Mouse (Mus musculus): ENCODE results near the gene Il2ra. TPM values are rescaled to one million over a fixed set of nuclear protein-coding genes. Genes with fewer than 3 reads are reported as not detected.

Gene Il2ra
- polyA plus RNA-seq, 1 experiment from 2014 or later = not detected

DNA sequence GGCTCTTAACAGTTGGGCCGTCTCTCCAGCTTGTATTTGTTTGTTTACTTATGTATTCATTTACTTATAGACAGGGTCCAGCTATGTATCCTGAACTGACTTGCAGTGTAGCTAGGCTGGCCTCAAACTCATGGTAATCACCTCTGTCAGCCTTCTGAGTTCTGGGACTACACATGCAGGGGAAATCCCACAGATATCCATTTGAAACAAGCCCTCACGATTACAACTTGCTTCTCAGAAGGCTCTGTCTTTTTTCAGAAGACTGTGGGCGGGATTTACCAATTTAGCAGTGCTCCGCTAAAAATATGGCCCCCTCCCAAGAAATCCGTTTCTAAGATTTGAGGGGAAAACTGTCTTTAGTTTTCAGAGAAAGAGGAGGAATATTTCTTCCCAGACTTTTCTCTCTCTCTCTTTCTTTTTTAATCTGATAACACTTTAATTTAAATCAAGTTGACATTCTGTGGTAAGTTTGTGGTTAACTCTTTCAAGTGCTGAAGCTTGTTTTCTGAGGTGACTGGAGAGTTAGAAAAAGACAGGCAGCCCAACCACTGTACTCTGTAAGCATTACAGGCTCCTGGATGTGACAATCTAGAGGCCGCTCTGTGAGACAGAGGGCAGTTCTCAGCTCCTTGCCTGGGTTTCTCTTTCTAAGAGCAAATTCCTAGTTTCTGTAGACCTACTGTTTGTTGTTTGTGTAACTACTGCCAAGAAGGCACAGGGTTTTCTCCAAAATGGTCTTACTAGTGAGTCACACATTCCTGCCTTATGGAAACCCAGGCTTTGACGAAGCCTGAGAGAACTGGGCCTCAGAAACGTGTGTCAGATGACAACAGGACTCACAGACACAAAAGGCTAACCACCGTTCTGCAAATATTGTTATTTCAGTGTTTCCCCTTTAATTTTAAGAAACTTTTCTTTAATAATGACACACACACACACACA, 12.7 kb downstream of the Il2ra start:
- Histone ChIP-seq H3K27ac (no peak overlapping the region), H3K4me3 (no peak overlapping the region)
- 50% methylated on average over 9 of the region's 9 CpGs for WGBS (ENCODE audit: insufficient replicate concordance)

DNA sequence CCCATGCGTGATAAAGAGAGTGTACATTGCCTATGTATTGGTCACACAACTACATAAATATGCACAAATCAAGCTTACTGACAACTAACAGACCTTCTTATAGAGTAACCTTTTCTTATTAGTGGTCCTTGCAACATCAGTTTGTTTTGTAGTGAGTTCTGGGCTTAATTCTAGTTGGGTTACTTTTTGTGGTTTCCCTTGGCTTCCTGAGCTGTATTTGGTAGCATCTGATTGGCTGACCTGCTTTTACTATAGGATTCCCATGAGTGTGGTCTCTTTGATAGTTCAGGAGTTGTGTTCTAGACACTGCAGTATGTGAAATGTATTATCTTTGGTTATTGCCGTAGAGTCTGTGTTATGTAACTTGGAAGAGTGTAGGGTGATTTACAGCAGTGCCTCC, 15.0 kb downstream of the Il2ra start:
- H3K27me3 ChIP-seq (replicated peaks) = no peaks in the 10 kb centered on the region
- ATAC-seq = no peak
- no peak overlapping the region for H3K4me2 ChIP-seq
- no peaks in the 10 kb centered on the region for H3K4me1 ChIP-seq
- H3K9ac ChIP-seq = no peak overlapping the region
- no peak overlapping the region for H3K27ac ChIP-seq
- 52% methylated on average over 2 of the region's 2 CpGs for WGBS (ENCODE audit: insufficient replicate concordance)
- no peaks in the 10 kb centered on the region for H3K9me3 ChIP-seq (replicated peaks)
- no peaks in the 10 kb centered on the region for H3K36me3 ChIP-seq
- no peak overlapping the region for H3K4me3 ChIP-seq

More for the DNA sequence above, 12.7 kb downstream of the Il2ra start:
- Histone ChIP-seq H3K27me3 (replicated peaks) (no peaks in the 10 kb centered on the region), H3K4me1 (no peaks in the 10 kb centered on the region), H3K9me3 (replicated peaks) (no peaks in the 10 kb centered on the region), H3K4me2 (no peak overlapping the region), H3K36me3 (no peaks in the 10 kb centered on the region), H3K9ac (no peak overlapping the region)
- ATAC-seq = no peak

DNA sequence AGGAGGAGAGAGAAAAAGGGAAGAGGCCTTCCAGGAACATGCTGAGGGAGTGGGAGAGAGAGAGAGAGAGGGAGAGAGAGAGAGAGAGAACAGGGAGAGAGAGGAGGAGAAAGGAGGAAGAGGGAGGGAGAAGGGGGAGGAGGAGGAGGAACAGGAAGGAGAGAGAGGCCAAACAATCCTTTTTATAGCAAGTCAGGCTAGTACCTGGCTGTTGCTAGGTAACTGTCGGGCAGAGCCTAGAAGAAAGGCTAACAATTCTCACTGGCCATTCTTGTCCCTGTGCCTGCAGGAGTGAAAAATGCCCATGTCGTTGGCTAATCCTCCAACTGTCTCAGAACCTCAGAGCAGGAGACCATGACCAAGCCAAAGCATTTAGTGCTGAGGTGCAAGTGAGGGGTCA, 16.7 kb downstream of the Il2ra start:
- ATAC-seq = no peak
- no peaks in the 10 kb centered on the region for H3K27me3 ChIP-seq (replicated peaks)
- no peaks in the 10 kb centered on the region for H3K36me3 ChIP-seq
- no peaks in the 10 kb centered on the region; the same call in 1 of the 2 replicates for H3K4me1 ChIP-seq
- H3K4me3 ChIP-seq = no peak overlapping the region
- 35% methylated on average over 2 of the region's 2 CpGs for WGBS (ENCODE audit: insufficient replicate concordance)
- no peak overlapping the region for H3K9ac ChIP-seq
- H3K4me2 ChIP-seq = no peak overlapping the region
- no peak overlapping the region for H3K27ac ChIP-seq
- no peaks in the 10 kb centered on the region for H3K9me3 ChIP-seq (replicated peaks)

DNA sequence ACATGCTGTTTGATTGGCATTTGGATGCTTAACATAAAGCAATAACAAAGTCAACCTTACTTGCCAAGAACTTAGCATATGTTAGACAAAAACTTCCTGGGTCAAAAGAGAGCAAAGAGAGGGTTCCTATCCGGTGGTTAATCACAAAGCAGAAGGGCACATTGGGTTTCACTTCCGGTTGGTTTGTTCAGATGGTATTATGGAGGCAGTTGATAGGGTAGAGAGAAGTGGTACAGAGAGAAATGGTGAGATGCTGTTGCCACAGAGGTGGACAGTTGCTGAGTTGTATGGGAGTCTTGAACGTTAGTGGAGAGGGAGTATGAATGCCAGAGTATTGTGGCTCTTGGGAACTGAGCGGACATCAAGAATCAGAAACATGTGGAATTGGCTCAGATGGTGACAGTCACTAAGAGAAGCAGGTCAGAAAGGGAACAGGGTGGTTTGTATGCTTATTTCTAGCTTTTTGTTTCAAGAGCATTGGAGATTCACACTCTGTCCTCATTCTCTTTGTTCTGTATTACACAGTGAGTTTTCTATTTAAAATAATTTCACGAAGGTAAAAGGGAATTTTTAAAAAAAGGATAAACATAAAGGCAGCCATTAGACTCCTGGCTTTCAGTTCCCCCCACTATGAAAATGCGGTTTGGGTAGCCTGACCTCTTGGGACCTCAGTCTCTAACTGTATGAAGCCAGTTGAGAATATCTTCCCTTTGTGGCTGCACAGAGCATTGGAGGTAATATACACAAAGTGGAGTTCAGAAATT, 19.7 kb downstream of the Il2ra start:
- 63% methylated on average over 6 of the region's 6 CpGs for WGBS (ENCODE audit: insufficient replicate concordance)
- Histone ChIP-seq H3K27ac (no peak overlapping the region), H3K27me3 (replicated peaks) (no peaks in the 10 kb centered on the region), H3K4me2 (no peak overlapping the region), H3K9ac (no peak overlapping the region), H3K4me1 (no peaks in the 10 kb centered on the region; the same call in 1 of the 2 replicates), H3K36me3 (no peaks in the 10 kb centered on the region), H3K4me3 (no peak overlapping the region), H3K9me3 (replicated peaks) (no peaks in the 10 kb centered on the region)
- ATAC-seq = no peak

DNA sequence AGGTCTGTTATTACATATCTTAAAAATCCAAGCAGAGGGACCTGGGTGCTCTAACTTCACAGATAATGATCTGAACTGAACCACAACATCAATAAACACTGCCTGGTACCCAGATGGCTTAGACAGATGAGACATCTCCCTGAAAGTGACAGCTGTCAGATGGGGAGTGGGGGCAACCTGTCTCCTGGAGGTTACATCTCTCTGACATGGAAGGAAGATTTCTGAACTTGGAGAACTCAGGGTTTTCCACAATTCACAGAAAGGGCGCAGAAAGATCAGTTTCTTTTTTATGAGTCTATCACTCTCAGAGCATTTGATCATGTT, 20.3 kb downstream of the Il2ra start:
- ATAC-seq = no peak

DNA sequence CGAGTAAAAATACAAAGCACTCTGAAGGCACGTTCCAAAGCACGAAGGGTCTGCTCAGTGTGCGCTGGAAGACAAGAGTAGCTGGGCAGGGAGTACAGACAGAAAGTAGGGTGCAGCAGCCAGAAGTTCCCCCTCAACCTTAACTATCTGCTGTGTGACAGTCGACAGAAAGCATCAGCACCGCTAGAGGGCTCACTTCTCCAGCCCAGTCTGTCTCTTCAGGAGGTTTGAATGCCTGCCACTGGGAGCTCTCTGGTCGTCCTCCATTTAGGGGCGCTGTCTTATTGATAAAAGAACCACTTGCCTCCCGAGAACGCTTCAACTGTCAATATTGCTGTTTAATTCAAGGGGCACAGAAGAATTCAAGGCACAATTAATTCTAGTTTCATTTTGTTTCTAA, 21.4 kb downstream of the Il2ra start:
- Histone ChIP-seq H3K9me3 (replicated peaks) (no peaks in the 10 kb centered on the region), H3K4me3 (peak overlapping the region; percentile 12; the same call in 1 of the 2 replicates), H3K9ac (no peak overlapping the region), H3K4me2 (peak overlapping the region; percentile 47), H3K4me1 (no peaks in the 10 kb centered on the region; the same call in 1 of the 2 replicates), H3K27ac (no peak overlapping the region), H3K36me3 (no peaks in the 10 kb centered on the region), H3K27me3 (replicated peaks) (no peaks in the 10 kb centered on the region)
- peak; percentile 73 for ATAC-seq
- 4% methylated on average over 10 of the region's 10 CpGs for WGBS (ENCODE audit: insufficient replicate concordance)

More for the DNA sequence above, 20.3 kb downstream of the Il2ra start:
- no peaks in the 10 kb centered on the region; the same call in 1 of the 2 replicates for H3K4me1 ChIP-seq
- no peak overlapping the region for H3K4me2 ChIP-seq
- H3K27me3 ChIP-seq (replicated peaks) = no peaks in the 10 kb centered on the region
- no peaks in the 10 kb centered on the region for H3K9me3 ChIP-seq (replicated peaks)
- H3K36me3 ChIP-seq = no peaks in the 10 kb centered on the region
- no peak overlapping the region for H3K27ac ChIP-seq
- H3K4me3 ChIP-seq = no peak overlapping the region
- H3K9ac ChIP-seq = no peak overlapping the region
- WGBS (ENCODE audit: insufficient replicate concordance) = 75% methylated on average over 1 of the region's 1 CpGs

DNA sequence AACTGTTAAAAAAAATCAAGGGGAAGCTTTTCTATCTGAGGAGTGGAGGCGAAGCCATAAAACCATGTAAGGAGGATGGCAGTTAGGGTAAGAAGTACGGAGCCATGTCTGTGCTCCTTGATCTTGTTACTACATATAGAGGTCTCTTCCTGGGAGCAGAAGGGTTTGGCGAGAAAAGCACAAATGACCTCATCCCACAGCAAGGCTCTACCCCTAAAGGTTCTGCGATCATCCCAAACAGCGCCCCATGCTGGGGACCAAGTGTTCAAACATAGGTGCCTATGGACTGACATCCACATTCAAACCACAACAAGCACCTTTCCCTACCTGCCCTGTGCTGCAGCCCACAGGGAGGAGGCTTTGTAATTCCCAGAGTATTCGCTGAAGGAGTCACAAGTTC, 21.8 kb downstream of the Il2ra start:
- no peaks in the 10 kb centered on the region for H3K27me3 ChIP-seq (replicated peaks)
- H3K36me3 ChIP-seq = no peaks in the 10 kb centered on the region
- H3K27ac ChIP-seq = no peak overlapping the region
- 39% methylated on average over 6 of the region's 6 CpGs for WGBS (ENCODE audit: insufficient replicate concordance)
- peak overlapping the region; percentile 47 for H3K4me2 ChIP-seq
- peak; percentile 40; the same call in 1 of the 2 replicates for ATAC-seq
- H3K9ac ChIP-seq = no peak overlapping the region
- H3K9me3 ChIP-seq (replicated peaks) = no peaks in the 10 kb centered on the region
- peak overlapping the region; percentile 12; the same call in 1 of the 2 replicates for H3K4me3 ChIP-seq
- H3K4me1 ChIP-seq = no peaks in the 10 kb centered on the region; the same call in 1 of the 2 replicates

DNA sequence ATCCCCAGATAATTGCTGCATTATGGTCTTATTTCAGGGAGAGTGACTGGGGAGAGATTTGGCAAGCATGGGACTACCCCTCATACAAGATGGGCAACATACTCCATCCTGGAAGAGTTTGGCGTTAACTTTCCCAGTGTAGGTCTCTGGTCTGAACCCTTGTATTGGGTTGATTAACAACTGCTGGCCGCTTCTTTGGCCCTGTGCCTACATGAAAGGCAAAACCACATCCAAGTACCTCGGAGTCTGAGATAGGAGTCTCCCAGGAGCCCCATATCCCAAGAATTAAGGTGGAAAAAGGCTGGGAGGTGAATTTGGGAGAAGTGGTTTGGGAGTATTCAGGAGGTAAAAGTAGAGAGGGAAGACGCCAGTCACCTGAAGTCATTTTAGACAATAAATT, 22.2 kb downstream of the Il2ra start:
- no peak overlapping the region for H3K4me3 ChIP-seq
- H3K4me1 ChIP-seq = no peaks in the 10 kb centered on the region; the same call in 1 of the 2 replicates
- no peaks in the 10 kb centered on the region for H3K27me3 ChIP-seq (replicated peaks)
- no peak overlapping the region for H3K9ac ChIP-seq
- 69% methylated on average over 4 of the region's 4 CpGs for WGBS (ENCODE audit: insufficient replicate concordance)
- H3K9me3 ChIP-seq (replicated peaks) = no peaks in the 10 kb centered on the region
- H3K27ac ChIP-seq = no peak overlapping the region
- no peak for ATAC-seq
- 0 out of 2 replicates have a peak overlapping the region, but pooled peaks have one; percentile 47 for H3K4me2 ChIP-seq
- H3K36me3 ChIP-seq = no peaks in the 10 kb centered on the region

DNA sequence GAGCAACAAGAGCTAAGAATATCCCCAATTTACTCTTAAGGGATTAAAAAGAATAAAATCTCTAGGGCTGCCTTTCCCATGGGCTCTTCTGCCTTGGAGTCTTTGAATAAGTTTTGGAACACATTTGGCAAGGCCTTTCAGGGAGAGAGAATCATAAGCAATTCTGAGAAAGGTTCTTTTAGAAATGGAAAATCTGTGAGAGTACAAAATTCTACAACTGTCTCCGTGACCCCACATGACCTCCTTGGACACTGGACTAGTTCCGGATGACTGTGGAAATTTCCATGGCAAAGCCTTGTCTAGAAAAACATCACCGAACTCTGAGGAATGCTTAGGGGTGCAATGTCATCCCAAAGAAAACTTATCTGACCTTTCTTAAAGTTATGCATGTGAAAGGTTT, 22.7 kb downstream of the Il2ra start:
- no peak overlapping the region for H3K9ac ChIP-seq
- no peaks in the 10 kb centered on the region for H3K27me3 ChIP-seq (replicated peaks)
- H3K27ac ChIP-seq = no peak overlapping the region
- no peak for ATAC-seq
- no peaks in the 10 kb centered on the region for H3K9me3 ChIP-seq (replicated peaks)
- no peaks in the 10 kb centered on the region for H3K36me3 ChIP-seq
- H3K4me3 ChIP-seq = no peak overlapping the region
- H3K4me2 ChIP-seq = no peak overlapping the region
- 81% methylated on average over 3 of the region's 3 CpGs for WGBS (ENCODE audit: insufficient replicate concordance)
- no peaks in the 10 kb centered on the region; the same call in 1 of the 2 replicates for H3K4me1 ChIP-seq

DNA sequence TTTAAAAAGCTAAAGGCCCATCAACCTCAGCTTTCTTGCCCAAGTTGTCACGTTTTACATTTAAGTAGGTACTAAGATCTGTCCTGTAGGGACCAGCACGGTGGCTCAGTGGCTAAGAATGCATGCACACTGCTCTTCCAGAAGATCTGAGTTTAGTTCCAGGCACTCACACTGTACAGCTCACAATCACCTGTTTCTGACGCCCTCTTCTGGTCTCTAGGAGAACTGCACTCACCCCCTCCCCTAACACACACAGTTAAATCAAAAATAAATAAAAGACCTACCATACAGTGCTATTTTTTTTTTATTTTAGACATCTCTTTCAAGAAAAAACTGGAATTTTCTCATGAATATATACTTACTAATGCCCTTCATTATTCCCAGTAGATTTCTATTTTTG, 29.5 kb downstream of the Il2ra start:
- Histone ChIP-seq H3K4me3 (no peak overlapping the region), H3K27ac (no peak overlapping the region), H3K9me3 (replicated peaks) (no peaks in the 10 kb centered on the region), H3K4me1 (no peaks in the 10 kb centered on the region), H3K27me3 (replicated peaks) (no peaks in the 10 kb centered on the region), H3K9ac (no peak overlapping the region), H3K36me3 (no peaks in the 10 kb centered on the region), H3K4me2 (no peak overlapping the region)
- WGBS (ENCODE audit: insufficient replicate concordance) = 15% methylated on average over 3 of the region's 3 CpGs
- no peak for ATAC-seq

DNA sequence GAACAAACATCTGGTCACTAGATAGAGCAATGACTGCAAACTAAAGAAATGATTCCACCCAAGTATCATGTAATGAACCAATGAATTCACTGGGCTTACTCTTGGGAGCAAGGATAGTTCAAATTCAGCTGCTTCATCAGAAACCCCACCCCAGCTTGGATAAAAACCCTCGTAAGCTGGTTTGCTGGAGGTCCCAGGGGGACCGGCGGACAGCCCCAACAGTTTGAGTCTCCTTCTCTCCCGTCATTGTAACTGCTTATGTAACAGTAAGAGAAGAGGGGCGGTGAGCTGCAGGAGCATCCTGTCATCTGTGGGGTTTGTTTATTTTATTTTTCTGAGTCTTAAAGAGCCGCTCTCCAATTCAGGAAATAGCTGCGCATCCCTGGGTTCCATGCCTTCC, 37.0 kb downstream of the Il2ra start:
- Histone ChIP-seq H3K9me3 (replicated peaks) (no peaks in the 10 kb centered on the region), H3K4me3 (no peak overlapping the region), H3K9ac (no peak overlapping the region), H3K4me1 (no peaks in the 10 kb centered on the region), H3K4me2 (no peak overlapping the region), H3K27me3 (replicated peaks) (no peaks in the 10 kb centered on the region), H3K27ac (no peak overlapping the region), H3K36me3 (no peaks in the 10 kb centered on the region)
- WGBS (ENCODE audit: insufficient replicate concordance) = 55% methylated on average over 7 of the region's 7 CpGs
- no peak for ATAC-seq

DNA sequence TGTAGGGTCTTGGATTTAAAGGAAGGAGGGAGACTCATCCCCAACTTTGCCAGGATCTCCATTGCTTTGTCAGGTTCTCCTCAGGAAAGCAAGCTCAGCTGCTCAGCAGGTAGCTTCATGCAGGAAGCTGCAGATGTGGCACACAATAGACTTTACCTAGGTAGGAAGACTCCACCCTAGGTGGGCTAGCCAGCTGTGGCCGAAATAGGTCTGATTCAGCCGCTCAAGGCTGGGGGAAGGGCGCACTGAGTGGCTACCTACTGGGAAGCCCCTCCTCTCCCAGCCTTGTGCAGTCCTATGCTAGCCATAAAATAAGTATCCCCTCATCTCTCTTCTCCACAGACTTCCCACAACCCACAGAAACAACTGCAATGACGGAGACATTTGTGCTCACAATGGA, 40.1 kb downstream of the Il2ra start:
- H3K4me3 ChIP-seq = no peak overlapping the region
- H3K27ac ChIP-seq = no peak overlapping the region
- ATAC-seq = no peak
- H3K36me3 ChIP-seq = no peaks in the 10 kb centered on the region
- H3K9ac ChIP-seq = no peak overlapping the region
- 40% methylated on average over 4 of the region's 4 CpGs for WGBS (ENCODE audit: insufficient replicate concordance)
- no peaks in the 10 kb centered on the region for H3K4me1 ChIP-seq
- H3K27me3 ChIP-seq (replicated peaks) = no peaks in the 10 kb centered on the region
- no peaks in the 10 kb centered on the region for H3K9me3 ChIP-seq (replicated peaks)
- no peak overlapping the region for H3K4me2 ChIP-seq
